Mouse (Mus musculus): Measurements from ENCODE around the gene Card9. TPM values are rescaled to one million over a fixed set of nuclear protein-coding genes. Genes with fewer than 3 reads are reported as not detected.

Gene Card9
- polyA plus RNA-seq, 1 experiment from 2014 or later, result 1.9 TPM

DNA sequence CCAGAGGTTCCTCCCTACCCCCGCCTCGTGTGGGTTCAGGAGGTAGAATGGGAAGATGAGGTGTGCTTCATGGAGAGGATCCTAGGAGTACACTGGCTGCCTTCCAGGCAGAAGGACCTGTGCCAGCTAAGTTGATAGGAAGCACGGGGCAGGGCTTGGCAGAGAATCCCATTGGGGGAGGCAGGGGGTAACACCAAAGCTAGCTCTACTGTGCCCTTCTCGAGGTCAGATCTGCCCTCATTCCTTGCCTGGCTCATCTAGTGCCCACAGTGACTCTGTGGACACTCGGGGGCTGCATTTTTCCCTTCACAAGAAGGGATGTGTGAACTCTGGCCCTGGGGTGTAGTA lies 21.5 kb downstream of the Card9 start:
- no peaks in the 10 kb centered on the region for H3K27me3 ChIP-seq (ENCODE audit: low read depth, poor library complexity, severe bottlenecking)
- H3K4me3 ChIP-seq, result no peak overlapping the region
- H3K4me1 ChIP-seq, result no peaks in the 10 kb centered on the region; the same call in 1 of the 2 replicates
- no peaks in the 10 kb centered on the region for H3K9me3 ChIP-seq (replicated peaks)
- H3K36me3 ChIP-seq, result peaks cover 60% of the 10 kb centered on the region
- H3K27ac ChIP-seq (replicated peaks), result 0 out of 2 replicates have a peak overlapping the region, but pooled peaks have one; percentile 33
- 90% methylated on average over 5 of the region's 5 CpGs for WGBS
- no peak for DNase-seq (ENCODE audit: low spot score)

DNA sequence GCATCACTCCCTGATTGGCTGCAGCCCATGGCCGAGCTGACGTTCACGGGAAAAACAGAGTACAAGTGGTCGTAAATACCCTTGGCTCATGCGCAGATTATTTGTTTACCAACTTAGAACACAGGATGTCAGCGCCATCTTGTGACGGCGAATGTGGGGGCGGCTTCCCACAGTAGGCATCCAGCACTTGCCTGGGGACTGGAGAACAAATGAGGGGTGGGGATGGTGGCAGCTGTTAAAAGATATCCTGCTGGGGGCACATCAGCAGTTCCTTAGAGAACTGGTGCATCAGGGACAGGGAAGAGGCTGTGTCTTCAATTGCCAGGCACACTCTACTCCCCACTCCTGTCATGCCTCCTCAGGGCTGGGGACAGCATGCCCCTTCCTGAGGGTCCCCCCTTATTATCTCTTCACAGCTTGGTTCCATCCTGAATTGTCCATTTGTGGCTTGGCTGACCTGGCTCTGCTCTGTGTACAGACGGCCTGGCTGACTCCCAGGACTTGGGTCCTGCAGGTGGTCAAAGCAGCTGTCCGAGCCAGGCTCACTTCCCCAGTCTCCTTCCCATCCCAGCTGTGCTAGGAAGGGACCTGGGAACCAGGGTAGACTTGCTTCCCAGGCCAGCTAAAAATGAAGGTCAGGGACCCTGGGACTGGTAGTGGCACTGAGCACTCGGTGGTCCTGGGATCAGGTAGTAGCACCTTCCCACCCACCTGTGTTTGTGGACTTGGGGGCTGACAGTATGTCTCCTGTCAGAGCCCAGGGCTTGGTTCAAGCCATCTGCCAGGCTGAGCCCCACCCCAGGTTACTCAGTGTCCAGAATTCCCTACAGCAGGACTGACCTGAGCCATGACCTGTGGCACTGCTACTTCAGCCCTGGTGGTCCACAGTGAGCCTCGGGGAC lies 22.2 kb downstream of the Card9 start:
- Histone ChIP-seq H3K4me3 (no peak overlapping the region), H3K4me1 (no peaks in the 10 kb centered on the region; the same call in 1 of the 2 replicates), H3K9me3 (replicated peaks) (no peaks in the 10 kb centered on the region), H3K27me3 (ENCODE audit: low read depth, poor library complexity, severe bottlenecking) (no peaks in the 10 kb centered on the region), H3K36me3 (peaks cover 53% of the 10 kb centered on the region), H3K27ac (replicated peaks) (0 out of 2 replicates have a peak overlapping the region, but pooled peaks have one; percentile 33)
- DNase-seq (ENCODE audit: low spot score), result no peak
- 87% methylated on average over 9 of the region's 13 CpGs for WGBS

DNA sequence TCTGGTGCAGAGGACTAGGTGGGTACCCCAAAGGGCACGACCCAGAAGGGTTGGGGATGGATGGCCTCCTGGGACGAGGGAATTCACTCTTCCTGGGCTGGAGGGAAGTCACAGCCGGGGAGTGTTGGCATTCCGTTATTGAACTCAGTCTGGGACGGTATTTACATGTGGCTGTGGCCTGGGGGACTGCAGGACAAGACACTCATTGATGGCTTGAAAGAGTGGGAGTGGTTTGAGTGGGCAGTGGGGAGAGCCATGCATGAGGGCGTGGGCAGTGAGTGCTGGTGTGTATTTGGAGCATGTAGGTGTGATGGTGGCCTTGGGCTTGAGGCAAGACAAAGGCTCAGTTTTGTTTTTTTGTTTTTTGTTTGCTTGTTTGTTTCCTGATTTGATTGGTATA lies 30.0 kb downstream of the Card9 start:
- peaks cover 68% of the 10 kb centered on the region for H3K36me3 ChIP-seq
- WGBS, result 80% methylated on average over 6 of the region's 6 CpGs
- DNase-seq (ENCODE audit: low spot score), result no peak
- no peak overlapping the region for H3K4me3 ChIP-seq
- 0 out of 2 replicates have a peak overlapping the region, but pooled peaks have one; percentile 28 for H3K27ac ChIP-seq (replicated peaks)
- no peaks in the 10 kb centered on the region for H3K9me3 ChIP-seq (replicated peaks)
- H3K27me3 ChIP-seq (ENCODE audit: low read depth, poor library complexity, severe bottlenecking), result no peaks in the 10 kb centered on the region
- 0 out of 2 replicates have a peak, but pooled peaks cover 4% of the 10 kb centered on the region for H3K4me1 ChIP-seq

DNA sequence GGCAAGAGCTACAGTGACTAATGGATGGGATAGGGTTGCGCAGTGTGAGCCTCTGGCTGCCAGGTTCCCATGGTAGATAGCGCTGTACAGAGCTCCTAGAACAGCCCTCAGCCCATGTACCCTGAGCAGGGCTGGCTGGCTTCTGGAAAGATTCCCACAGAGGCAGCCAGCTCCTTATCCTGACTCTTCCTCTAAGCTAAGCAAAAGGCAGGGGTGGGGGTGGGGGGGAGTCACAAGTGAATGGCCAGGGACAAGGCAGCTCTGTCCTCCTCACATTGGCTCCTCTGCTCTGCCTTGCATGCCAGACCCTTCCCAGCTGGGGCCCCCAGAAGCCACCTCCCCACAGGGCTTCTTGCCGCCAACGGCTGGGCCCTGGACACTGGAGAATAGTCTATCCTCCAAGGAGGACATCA lies 30.7 kb downstream of the Card9 start:
- Histone ChIP-seq H3K27ac (replicated peaks) (peak overlapping the region; percentile 28; the same call in 1 of the 2 replicates), H3K36me3 (peaks cover 74% of the 10 kb centered on the region), H3K4me1 (0 out of 2 replicates have a peak, but pooled peaks cover 4% of the 10 kb centered on the region), H3K27me3 (ENCODE audit: low read depth, poor library complexity, severe bottlenecking) (no peaks in the 10 kb centered on the region), H3K4me3 (no peak overlapping the region), H3K9me3 (replicated peaks) (no peaks in the 10 kb centered on the region)
- no peak for DNase-seq (ENCODE audit: low spot score)
- 88% methylated on average over 4 of the region's 4 CpGs for WGBS

DNA sequence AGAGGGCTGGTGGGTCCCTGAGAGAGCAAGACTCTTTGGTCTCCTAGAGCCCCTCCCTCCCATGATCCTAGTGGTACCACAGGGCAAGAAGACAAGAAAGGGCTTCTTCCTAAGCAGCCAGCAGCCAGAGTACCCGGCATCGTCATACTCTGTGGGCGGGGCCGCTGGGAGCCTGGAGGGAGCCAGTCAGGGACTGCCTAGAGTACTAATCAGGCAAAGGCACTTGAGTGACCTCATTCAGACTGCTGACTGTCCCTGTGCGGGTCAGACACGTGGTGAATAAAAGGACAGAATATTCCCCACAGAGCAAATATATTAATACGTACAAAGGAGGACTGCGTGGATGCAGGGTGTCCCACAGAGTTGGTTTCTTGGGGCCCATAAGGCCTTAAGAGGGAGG lies 31.3 kb downstream of the Card9 start:
- Histone ChIP-seq H3K27me3 (ENCODE audit: low read depth, poor library complexity, severe bottlenecking) (no peaks in the 10 kb centered on the region), H3K36me3 (peaks cover 81% of the 10 kb centered on the region), H3K4me3 (no peak overlapping the region), H3K9me3 (replicated peaks) (no peaks in the 10 kb centered on the region), H3K27ac (replicated peaks) (no peak overlapping the region), H3K4me1 (0 out of 2 replicates have a peak, but pooled peaks cover 4% of the 10 kb centered on the region)
- DNase-seq (ENCODE audit: low spot score), result no peak
- 70% methylated on average over 8 of the region's 8 CpGs for WGBS

DNA sequence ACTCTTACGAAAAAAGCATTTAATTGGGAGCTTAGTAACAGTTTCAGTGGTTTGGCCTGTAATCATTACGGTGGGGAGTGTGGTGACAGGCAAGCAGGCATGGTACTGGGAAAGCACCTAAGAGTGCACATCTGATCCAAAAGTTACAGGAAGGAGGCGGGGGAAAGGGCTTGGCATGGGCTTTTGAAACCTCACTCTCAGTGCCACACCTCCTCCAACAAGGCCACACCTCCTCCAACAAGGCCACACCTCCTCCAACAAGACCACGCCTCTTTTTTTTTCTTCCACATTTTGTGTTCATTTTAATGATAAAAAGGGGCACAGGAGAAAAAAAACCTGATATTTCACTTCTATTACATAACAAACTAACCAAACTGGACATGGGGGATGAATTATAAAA lies 32.9 kb downstream of the Card9 start:
- Histone ChIP-seq H3K4me1 (0 out of 2 replicates have a peak, but pooled peaks cover 4% of the 10 kb centered on the region), H3K4me3 (no peak overlapping the region), H3K9me3 (replicated peaks) (no peaks in the 10 kb centered on the region), H3K27me3 (ENCODE audit: low read depth, poor library complexity, severe bottlenecking) (no peaks in the 10 kb centered on the region), H3K27ac (replicated peaks) (no peak overlapping the region), H3K36me3 (peaks cover 94% of the 10 kb centered on the region)
- DNase-seq (ENCODE audit: low spot score), result no peak
- 93% methylated on average over 4 of the region's 4 CpGs for WGBS

DNA sequence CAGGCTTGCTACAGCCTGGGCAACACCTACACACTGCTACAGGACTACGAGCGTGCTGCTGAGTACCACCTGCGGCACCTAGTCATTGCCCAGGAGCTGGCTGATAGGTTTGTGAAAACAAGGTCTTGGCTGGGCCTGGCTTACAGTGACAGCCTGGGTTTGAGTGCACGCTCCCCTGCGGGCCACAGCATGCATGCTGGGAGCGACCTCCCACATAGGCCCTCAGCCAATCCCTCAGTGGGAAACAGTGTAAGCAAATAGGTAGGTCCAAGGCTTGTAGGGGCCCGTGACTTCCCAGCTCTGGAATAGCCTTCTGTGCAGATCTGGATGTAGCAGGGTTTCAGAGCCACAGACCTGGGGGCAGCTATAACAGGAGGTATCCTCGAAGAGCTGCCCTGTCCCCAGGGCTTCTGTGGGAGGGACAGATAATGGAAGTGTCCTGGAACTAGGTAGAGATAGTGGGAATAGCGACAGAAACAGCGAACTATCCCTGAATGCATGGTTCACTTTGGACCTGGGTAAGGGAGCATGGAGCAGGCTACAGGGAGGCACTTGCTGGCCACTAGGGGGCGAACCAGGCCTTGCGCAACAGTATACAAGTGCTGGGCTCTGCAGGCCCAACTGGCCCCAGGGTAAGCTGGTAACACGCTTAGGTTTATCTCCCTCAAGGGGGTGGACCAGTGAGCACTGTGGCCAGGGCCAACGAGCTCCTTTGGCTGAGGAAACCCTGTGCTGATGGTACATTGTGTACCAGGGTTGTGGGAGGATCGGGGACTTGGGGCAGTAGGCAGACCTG lies 35.1 kb downstream of the Card9 start:
- Histone ChIP-seq H3K9me3 (replicated peaks) (no peaks in the 10 kb centered on the region), H3K27me3 (ENCODE audit: low read depth, poor library complexity, severe bottlenecking) (no peaks in the 10 kb centered on the region), H3K27ac (replicated peaks) (no peak overlapping the region), H3K4me1 (0 out of 2 replicates have a peak, but pooled peaks cover 8% of the 10 kb centered on the region), H3K36me3 (peaks cover 92% of the 10 kb centered on the region), H3K4me3 (no peak overlapping the region)
- WGBS, result 70% methylated on average over 15 of the region's 15 CpGs
- peak; percentile 69 for DNase-seq (ENCODE audit: low spot score)

DNA sequence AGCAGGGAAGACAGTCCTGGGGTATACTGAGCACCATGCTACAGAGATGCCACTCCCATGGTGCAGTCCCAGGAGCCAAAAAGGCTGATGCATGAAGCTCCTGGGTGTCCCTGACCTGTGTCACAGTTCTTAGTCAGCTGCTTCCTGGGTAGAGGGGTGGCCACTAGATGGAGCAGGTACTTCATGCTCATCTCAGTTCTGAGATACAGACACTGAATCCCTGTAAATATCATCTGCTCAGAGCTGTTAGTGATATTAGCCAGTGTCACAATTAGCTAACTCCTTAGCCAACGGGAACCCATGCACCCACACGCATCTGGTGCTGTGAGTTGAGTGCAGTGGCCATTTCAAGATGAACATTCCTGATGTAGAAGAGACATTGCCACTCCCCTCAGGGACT lies 35.8 kb downstream of the Card9 start:
- DNase-seq (ENCODE audit: low spot score), result no peak
- Histone ChIP-seq H3K27me3 (ENCODE audit: low read depth, poor library complexity, severe bottlenecking) (no peaks in the 10 kb centered on the region), H3K36me3 (peaks cover 92% of the 10 kb centered on the region), H3K4me3 (no peak overlapping the region), H3K9me3 (replicated peaks) (no peaks in the 10 kb centered on the region), H3K27ac (replicated peaks) (no peak overlapping the region), H3K4me1 (peaks cover 8% of the 10 kb centered on the region)
- 89% methylated on average over 2 of the region's 2 CpGs for WGBS

DNA sequence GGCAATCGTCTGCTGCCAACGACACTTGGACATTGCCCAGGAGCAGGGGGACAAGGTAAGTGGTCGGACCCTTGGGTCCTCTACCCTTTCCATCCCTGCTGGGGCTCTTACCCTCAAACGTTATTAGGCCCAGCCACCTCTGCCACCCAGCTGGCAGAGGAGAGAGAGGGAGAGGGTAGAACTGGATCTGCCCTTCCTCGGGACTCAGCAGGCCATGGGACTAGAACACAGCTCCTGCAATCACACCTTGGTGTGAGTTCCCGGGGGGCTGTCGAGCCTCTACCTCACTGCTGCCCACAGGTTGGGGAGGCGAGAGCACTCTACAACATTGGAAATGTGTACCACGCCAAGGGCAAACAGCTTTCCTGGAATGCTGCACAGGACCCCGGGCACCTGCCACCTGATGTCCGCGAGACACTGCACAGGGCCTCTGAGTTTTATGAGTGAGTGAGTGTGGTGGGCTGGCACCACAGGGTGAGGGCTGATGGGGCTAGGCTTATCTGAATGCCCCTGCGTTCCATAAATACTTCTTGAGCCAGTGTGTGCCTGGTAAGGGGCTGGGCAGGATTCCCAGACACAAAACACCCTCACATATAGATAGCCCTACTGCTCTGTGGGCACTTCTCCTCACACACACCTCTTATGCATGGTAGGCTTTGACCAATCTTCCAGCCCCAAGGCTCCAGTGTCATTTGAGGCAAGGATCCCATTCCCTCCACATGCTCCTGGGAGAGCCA lies 37.0 kb downstream of the Card9 start:
- 93% methylated on average over 13 of the region's 13 CpGs for WGBS
- no peaks in the 10 kb centered on the region for H3K9me3 ChIP-seq (replicated peaks)
- no peaks in the 10 kb centered on the region for H3K27me3 ChIP-seq (ENCODE audit: low read depth, poor library complexity, severe bottlenecking)
- DNase-seq (ENCODE audit: low spot score), result no peak
- peaks cover 19% of the 10 kb centered on the region for H3K4me1 ChIP-seq
- H3K4me3 ChIP-seq, result no peak overlapping the region
- no peak overlapping the region for H3K27ac ChIP-seq (replicated peaks)
- peaks cover 94% of the 10 kb centered on the region for H3K36me3 ChIP-seq

DNA sequence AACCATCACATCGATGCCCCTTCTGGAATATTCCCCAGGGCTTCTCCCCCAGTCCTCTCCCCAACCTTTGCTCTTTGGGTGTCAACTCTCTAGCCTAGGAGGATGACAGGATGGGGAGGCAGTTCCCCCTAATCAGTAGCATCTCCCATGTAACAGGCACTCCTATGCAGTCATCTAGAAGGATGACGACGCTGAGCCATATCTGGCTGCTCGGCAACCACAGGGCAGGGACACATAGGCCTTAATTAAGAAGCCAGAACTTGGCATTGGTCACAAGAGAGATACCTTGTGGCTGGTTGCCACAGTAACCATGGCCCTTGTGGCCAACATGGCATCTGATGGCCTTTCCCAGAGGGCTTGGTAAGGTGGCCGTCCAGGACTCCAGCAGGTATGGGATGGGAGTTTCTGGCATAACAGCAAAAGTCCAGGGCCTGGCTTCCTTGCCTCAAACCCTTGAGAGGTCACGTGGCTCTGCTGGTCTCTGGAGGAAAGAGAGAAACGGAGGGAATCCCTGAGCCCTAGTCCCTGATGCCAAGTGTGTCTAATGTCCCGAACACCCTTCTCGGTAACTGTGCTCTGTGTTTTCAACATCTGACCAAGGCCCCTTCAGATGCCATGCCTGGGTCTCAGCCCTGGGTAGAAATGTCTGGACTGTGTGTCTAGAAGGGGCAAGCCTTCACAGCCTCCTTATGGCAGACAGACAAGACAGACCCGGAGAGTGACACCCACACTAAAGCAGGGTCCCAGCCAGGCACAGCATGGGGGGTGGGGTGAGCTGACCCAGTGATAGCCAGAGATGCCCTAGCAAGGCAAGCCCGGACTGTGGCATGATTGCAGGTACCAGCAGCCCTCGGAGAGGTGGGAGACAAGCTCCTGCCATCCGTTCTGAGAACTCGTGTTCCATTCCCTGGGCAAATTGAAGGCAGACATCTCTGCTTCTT lies 40.2 kb downstream of the Card9 start:
- no peaks in the 10 kb centered on the region for H3K9me3 ChIP-seq (replicated peaks)
- peak overlapping the region; percentile 23; the same call in 1 of the 2 replicates for H3K27ac ChIP-seq (replicated peaks)
- peaks cover 75% of the 10 kb centered on the region for H3K36me3 ChIP-seq
- WGBS, result 94% methylated on average over 14 of the region's 14 CpGs
- H3K4me3 ChIP-seq, result no peak overlapping the region
- DNase-seq (ENCODE audit: low spot score), result no peak
- no peaks in the 10 kb centered on the region for H3K27me3 ChIP-seq (ENCODE audit: low read depth, poor library complexity, severe bottlenecking)
- H3K4me1 ChIP-seq, result peaks cover 50% of the 10 kb centered on the region

DNA sequence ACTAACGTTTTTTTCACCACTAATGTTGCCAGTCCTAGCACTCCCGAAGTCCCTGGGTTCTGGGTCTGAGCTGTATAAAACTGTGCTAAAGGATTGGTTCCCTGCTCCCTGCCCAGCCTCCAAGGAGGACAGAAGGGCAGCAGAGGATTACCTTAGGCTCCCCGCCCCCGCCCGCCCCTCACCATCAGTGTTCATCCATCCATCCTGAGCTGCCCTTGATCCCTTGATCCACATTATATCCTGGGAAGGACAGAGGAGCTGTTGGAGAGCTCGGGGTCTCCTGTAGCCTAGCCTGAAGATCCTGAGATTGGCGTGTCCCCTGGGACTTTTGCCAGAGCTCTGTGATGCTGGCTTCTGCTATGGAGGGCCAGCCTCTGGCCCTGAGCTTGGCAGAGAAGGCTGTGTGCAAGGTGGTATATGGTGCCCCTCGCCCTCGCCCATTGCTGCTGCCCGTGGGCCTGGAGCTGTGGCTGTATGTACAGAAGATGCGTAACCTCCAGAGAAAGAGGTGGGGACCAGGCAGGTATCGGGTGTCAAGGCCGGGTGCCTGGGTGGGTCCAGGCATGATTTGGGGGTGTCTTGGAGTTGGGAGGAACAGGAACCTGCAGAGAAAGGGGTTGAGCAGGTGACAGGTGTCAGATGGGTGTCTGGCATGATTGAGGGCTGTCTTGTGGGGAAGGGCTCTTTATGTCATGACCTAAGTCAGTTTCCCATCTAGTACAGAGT lies 41.0 kb downstream of the Card9 start:
- peaks cover 59% of the 10 kb centered on the region for H3K4me1 ChIP-seq
- DNase-seq (ENCODE audit: low spot score), result no peak
- peaks cover 67% of the 10 kb centered on the region for H3K36me3 ChIP-seq
- H3K9me3 ChIP-seq (replicated peaks), result no peaks in the 10 kb centered on the region
- WGBS, result 87% methylated on average over 13 of the region's 13 CpGs
- no peak overlapping the region for H3K4me3 ChIP-seq
- H3K27me3 ChIP-seq (ENCODE audit: low read depth, poor library complexity, severe bottlenecking), result no peaks in the 10 kb centered on the region
- H3K27ac ChIP-seq (replicated peaks), result no peak overlapping the region
